Mouse (Mus musculus) heart, adult 18-20 months (tissue): Measurements from ENCODE around the gene Bcl2l13. TPM values are rescaled to one million over a fixed set of nuclear protein-coding genes. Genes with fewer than 3 reads are reported as not detected.
"Not testable (repeated sequence)": the region's sequence is repeated elsewhere in the genome, so short reads cannot be mapped to it uniquely, and the experiment has no call there.

Experiments used
- DNase-seq, 2 experiments: peaks; one replicate each; pipeline ENCODE4 v3.0.0; 2021 to 2022; ENCODE audit warnings: mixed read lengths in 1 of 2
- long read RNA-seq, 2 experiments: library from polyadenylated mRNA; stranded (forward); transcript quantifications; one replicate each; pipeline ENCODE4 v2.0.0; 2021
- total RNA-seq, 2 experiments: library from RNA; stranded (reverse); gene quantifications; 2 replicates each; pipeline ENCODE4 v1.2.3; 2021

Gene Bcl2l13
- total RNA-seq, result 10 to 100 TPM; 78.0 to 86.7 TPM
- long read RNA-seq, experiment 1, full-length matches to known transcripts, result 32 of 42 reads
- long read RNA-seq, experiment 1, partial matches to known transcripts, result 4 of 42 reads
- long read RNA-seq, experiment 1, other reads (novel, unspliced or antisense), result 6 of 42 reads
- long read RNA-seq, experiment 2, full-length matches to known transcripts, result 18 of 25 reads
- long read RNA-seq, experiment 2, partial matches to known transcripts, result 1 of 25 reads
- long read RNA-seq, experiment 2, other reads (novel, unspliced or antisense), result 6 of 25 reads

DNA sequence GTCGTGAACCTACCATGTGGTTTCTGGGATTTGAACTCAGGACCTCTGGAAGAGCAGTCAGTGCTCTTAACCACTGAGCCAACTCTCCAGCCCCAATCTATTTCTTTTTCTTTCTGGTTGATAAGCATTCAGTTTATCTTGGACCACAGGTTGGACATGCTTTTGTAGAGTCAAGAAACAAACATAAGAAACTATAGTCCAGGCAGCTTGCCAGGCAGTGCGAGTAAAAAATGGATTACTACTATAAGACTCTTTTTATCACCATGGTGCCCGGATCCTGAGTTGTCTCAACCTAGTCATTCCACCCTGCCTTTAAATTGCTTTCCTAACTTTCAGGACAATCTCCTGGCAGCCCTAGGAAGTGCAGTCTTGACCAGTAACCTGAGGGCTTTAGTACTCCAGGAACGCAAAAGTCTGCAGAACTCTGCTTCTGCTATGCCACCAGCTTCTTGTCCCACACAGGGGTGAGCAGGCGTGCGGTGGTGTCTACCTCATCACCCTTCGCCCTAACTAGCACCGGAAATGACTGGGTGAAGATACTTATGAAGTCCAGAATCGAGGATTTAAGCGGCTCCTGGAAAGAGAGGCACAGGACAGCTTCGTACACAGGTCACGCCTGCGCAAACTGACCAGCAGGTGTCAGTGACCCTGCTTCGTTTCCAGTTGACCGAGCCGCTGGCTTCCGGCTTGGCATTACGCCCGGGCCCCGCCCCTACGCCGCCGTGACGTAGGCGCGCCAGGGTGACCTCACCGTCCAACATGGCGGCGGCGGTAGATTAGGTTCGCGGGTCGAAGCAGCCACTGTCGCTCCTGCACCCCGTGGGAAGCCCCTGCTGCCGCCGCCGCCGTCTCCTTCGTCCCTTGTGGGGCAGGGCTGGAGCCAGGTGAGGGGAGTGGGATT, at the start of gene Bcl2l13:
Bcl2l13 (plus strand) TSS at position 739 of the 901 bp plus-strand sequence.
- peak; percentile 96 to 99 for DNase-seq

DNA sequence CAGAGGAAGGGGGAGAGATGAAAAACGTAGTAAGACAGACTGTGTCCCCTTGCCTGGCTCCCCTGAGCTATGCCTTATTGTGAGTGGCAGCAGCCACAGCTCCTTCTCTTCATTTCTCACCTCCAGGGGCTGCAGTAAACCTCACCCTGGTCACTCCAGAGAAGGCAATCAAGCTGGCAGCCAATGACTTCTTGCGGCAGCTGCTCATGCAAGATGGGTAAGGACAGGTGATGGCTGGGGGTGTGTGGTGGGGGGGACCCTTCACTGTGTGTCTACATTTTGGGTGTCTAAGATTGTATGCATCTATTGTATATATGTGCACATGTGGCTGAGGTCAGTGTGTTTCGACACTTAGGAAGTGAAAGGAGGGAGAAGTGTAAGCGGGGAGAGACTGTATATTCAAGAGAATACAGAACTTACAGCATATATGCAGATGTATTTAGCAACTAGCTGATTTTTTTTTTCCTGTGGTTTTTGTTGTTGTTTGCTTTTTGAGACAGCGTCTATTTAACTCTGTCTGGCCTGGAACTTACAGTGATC, 47.9 kb upstream of the Bcl2l13 start:
- no peak for DNase-seq

DNA sequence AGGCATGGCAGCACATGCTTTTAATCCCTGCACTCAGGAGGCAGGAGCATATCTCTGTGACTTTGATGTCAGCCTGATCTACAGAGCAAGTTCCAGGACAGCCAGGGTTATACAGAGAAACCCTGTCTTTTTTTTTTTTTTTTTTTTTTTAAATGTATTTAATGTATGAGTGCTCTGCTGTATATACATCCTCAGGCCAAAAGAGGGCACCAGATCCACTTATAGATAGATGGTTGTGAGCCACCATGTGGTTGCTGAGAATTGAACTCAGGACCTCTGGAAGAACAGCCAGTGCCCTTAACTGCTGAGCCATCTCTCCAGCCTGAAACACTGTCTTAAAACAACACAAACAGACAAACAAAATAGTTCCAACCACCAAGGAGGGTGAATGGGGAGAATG, 47.1 kb upstream of the Bcl2l13 start:
- DNase-seq, result no peak

DNA sequence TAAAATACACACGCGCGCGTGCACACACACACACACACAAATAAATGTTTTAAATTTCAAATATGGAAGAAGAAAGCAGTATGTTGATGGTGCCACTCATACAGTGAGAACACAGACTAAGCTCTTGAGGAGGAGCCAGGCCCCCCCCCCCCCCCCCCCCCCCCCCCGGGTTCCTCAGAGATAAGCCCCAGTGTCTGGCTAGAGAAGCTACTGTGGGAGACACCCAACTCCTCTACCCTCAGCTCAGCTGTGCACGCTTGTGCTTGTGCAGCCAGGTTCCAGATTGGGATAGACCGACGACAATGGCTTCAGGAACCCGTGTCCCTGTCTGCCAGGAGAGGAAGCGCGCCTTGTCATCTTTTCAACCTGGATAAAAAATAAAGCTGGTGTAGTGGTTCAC, 45.9 kb upstream of the Bcl2l13 start:
- no peak for DNase-seq

DNA sequence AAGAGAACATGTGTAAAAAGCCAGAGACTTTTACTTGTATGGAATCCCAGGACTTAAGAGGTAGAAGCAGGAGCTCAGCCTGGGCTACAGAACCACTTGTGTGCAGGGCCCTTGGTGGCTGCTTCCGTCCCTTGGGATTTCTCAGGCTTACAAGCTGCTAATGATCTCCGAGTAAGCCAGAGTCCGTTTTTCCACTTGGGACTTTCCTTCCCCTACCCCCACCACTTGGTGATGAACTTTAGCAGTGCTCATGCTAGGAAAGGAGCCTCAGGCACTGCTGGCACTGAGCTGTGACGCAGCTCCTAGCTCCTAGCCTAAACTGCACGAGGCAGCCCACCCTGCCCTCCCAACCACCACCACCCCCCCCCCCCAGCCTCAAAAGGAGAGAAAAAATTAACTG, 45.3 kb upstream of the Bcl2l13 start:
- DNase-seq, result no peak

DNA sequence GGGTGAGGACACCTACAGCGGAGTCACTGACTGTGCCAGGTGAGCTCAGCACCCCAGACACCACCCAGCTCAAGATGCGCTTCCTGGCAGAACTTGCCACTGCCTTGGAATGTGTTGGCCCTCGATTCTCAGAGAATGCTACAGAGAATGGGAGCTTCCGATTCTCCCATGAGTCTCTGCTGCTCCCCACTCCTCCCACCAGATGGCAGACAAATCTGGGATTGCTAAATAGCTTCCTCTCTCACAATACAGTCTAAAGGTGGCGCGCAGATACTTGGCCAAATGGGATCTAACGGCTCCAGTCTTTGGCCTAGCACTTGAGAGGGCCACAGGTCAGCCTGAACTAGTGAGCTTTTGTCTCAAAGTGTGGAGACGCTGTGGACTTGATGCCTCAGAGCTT, 43.1 kb upstream of the Bcl2l13 start:
- no peak for DNase-seq

DNA sequence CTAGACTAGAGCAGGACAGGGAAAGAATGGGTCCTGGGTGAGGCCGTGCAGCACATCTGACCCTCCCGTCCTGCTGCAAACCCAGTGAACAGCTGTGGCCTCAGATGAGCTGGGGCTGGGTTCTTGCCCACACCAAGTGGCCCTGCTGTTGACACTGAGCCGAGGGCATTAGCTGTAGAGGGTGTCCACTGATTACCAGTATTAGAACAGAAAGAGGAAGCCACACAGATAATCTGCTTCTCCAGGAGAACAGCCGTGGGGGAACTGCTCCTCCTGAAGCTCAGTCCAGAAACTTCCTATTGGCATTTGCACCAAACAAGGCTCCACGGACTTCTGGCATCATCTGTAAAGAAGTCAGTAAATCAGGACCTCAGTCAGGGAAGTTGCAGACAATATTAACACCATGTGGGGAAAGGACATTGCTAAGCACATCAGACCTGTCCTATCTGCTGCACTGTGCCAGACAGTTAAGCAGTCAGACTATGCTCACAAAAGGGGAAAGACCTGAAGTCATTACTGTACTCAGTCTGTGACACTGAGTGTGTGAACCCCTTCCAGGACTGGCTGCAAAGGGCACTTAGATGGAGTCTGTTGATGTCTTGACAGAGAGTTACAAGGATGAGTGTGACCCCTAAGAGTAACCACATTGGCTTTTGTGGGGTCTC, 40.5 kb upstream of the Bcl2l13 start:
- peak in 1 of 2 experiments; percentile 37 for DNase-seq

DNA sequence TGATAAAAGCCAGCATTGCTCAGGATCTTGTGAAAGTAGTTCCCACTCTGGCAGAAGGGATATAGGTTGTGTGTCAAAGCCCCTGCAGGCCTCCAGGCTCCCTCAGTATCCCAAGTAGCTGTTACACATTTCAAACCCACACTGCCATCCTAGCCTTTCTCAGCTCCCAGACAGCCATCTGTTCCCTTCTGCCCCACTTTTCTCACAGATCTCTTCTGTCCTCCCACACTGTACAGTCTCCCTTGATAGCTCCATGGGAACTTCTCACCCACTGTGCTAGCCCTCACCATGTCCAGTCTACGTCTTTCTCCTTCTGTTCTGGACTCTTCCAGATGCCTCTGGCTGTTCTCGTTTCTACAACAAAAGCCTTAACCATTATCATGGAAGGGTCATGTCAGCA, 39.9 kb upstream of the Bcl2l13 start:
- DNase-seq, result no peak

DNA sequence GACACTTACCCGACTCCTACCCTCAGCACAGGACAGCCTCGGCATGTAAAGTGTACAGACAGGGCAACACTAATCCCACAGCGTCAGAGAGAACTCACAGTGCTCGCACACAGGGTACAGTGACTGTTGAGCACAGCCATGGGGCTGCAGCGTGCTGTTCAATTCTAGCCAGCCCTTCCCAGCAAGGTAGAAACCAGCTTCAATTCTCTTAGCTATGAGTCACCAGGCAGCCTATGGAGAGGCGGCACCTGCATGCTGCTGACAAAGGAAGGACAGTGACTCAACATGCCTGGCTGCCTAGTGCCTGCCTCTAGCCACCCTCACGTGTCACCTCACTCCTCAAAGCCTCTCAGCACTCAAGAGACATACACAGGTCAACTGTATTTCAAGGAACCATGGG, 38.0 kb upstream of the Bcl2l13 start:
- DNase-seq, result no peak

DNA sequence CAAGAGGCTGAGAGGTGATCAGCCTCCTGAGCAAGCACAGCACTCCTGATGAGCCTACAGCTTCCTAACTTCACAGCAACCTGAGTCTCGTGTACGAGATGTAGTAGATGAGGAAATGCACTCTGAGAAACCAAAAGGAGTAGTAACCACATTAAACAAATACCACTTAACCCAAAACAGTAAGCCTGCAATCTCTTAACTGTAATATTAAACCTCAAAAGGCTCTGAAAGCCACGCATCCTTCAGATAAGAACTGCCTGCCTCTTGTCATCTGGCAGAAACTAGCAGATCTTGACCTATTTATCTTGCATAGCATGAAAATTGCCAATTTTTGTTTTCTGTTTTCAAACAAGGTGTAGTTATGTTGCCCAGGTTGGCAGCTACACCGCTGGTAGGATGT, 37.1 kb upstream of the Bcl2l13 start:
- no peak for DNase-seq

DNA sequence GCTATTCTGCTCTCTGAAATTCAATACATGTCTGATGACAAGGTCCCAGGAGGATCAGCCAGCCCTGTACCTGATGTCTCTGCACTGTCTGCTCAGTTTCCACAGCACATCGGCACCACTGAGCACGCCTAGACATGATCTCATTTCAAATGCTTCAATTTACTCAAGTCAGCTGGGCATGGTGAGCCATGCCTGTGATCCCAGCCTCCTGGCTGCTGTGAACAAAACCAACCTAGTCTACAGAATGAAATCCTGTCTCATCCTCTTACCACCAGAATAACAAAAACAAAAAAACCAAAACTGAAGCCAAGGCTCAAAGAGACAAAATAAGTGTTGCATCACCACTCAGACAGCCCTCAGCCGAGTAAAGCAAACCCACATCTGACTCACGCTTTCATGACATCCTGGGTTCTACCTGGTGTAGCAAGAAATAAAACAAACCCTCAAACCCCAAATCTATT, 36.4 kb upstream of the Bcl2l13 start:
- DNase-seq, result no peak

DNA sequence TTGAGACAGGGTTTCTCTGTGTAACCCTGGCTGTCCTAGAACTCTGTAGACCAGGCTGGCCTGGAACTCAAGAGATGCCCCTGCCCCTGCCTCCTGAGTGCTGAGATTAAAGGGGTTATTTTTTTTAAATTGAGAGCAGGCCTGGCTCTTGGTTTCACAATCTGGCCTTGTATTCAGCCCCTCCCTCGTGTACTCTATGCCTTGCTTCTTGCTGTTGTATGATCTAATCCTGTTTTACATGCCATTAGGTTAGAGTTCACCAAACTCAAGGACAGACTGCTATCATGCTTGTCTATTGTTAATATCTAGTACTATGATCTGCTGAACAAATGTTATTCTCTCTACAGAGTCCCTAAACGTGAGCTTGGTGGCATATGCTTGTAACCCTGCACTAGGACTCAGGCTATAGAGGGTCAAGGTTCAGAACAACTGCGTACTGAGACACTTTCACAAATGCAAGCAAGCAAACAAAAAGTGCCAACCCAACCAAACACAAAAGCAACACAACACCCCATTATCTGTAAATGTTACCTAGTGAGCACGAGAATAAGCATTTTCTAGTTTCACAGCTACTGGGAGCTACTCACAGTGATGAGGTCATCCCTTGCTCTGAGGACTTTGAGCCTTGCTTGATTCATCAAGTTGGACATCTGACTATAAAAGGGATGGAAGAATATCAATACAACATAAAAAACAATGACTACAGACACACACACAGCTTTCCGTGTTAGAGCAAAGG, 28.8 kb upstream of the Bcl2l13 start:
- no peak for DNase-seq

DNA sequence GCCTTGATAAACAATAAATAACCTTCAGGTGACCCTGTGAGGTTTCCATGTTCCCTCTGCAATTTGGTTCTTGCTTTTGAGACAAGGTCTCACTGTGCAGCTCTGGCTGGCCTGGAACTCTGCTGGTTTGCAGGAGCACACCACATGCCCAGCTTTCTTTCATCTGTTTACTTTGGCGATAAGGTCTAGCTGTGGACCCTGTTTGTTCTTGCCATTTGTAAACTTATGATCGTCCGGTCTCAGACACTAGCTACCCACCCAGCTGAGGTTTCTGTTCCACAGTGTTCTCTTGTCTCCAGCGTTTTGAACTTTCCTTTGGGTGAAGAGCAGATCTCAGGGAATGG, 28.3 kb upstream of the Bcl2l13 start:
- no peak for DNase-seq

DNA sequence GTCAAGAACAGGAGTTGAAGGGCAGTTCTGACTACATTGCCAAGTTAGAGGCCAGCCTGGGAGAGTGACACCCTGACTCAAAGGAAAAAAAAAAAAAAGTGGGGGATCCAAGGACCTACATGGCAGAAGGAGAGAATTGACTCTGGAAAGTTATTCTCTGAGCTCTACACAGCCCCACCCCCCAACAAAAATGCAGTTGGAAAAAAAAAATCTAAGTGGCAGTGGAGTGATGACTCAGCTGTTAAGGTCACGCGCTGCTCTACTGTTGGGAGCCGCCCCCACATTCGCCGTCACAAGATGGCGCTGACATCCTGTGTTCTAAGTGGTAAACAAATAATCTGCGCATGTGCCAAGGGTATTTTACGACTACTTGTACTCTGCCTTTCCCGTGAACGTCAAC, 24.0 kb upstream of the Bcl2l13 start:
- not testable (repeated sequence) for DNase-seq

DNA sequence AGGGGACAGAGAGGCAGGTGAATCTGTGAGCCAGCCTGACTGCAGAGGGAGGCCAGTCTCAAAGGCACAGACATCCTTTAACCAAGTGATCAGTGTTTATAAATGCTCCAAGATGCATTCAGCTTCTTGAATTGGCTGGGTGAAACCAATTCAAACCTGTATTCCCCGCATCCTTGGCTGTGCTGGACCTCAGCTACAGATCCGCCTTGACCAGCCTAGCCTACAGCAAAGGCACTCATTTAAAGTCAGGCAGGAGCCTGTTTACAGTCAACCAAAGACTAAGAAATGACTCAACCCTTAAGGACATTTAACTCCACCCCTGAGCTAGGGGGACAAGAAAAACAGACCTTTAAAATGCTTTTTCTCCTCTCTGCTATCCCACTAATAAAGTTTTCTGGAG, 16.7 kb upstream of the Bcl2l13 start:
- DNase-seq, result no peak

DNA sequence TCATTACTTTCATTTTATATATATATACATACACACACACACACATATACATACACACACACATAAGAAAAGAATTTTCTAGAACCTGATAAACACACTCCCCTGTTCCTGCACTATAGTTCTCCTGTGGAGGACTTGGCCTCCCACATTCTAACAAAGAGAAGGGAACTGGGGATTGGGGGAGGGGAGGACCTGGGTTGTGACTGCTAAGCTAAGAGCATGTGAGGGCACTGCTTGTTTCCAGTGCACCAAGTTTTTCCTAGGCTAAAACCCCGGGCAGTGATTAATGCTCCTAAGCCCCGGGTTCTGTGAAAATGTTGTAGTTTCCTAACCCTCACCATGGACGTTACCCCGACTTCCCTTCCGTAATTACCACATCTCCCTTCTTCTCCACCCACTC, 15.9 kb upstream of the Bcl2l13 start:
- DNase-seq, result no peak

DNA sequence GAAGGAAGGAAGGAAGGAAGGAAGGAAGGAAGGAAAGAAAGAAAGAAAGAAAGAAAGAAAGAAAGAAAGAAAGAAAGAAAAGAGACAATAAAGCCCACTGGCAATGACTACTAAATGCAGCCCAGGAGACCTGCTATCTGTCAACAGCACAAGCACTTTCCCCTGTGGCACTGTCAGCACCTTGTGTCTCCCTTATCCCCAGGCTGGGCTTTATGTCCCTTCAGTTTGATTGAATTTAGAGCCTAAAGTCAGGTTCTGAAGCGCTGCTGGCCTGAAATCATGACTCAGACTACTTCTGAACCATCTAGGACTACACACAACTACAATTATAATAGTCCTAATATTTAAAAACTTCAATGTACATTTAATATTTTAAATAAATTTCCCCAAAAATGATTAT, 15.1 kb upstream of the Bcl2l13 start:
- no peak for DNase-seq

DNA sequence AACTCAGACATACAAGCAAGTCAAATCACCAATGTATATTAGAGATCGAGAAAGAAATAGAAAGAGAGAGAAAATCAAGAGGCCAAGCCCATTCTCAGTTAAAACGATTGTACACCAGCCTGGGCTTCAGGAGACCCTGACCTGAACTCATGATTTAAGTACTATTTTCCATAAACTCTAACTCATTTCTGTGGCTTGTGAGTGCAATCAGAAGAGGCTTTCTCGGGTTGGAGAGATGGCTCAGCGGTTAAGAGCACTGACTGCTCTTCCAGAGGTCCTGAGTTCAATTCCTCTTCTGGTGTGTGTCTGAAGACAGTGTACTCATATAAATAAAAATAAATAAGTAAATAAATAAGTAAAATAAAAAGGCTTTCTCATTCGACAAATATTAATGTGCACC, 14.3 kb upstream of the Bcl2l13 start:
- no peak for DNase-seq

DNA sequence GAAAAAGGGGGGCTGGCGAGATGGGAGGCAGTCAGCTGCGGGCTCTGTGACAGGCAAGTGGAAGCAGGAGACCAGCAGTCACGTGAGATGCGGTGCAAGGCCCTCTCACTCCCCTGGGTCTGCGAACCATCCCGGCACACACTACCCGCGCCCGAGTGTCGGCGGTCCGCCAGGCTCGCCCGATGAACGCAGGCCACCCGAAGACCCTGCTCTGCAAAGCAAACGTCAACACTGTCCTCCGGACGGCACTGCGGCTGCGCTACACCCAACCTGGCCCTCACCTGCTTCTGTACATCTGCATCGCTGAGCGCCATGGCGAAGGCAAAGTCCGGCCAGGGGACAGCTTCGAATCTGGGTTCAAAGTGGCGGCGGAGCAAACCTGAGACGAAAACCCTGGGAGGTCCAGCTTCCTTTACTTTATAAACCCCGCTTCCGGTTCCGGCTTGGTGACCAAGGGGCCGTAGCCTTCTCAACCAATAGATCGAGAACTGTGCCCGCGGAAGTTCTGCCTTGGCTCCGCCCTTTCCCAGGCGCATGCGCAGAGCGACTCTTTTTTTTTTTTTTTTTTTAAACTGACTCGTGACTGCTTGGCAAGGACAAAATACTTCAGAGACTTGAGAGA, 13.6 kb upstream of the Bcl2l13 start, which contains the start of gene Atp6v1e1:
Atp6v1e1 (minus strand) TSS at position 487 of the 622 bp plus-strand sequence.
- peak; percentile 96 for DNase-seq

DNA sequence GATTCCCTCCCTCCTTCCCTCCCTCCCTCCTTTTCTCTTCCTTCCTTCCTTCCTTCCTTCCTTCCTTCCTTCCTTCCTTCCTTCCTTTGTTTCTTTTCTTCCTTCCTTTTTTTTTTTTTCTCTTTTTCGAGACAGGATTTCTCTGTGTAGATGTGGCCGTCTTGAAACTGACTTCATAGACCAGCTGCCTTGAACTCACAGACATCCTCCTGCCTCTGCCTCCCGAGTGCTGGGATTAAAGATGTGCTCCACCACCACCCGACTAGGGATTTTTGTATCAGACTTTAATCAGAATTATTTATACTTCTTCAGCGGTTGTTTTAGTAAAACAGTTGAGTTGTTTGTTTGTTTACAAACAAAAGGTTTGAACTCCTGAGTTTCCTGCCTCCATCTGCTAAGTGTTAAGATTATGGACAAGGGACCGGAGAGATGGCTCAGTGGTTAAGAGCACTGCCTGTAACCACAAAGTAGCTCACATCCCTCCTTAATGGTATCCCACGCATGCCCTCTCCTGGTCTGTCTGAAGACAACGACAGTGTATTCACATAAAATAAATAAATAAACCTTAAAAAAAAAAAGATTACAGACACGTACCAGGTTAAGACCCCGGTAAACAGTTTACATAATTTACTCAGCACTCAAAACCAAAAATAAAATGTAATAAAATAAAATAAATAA, 12.9 kb upstream of the Bcl2l13 start:
- DNase-seq, result peak; percentile 21 to 44

DNA sequence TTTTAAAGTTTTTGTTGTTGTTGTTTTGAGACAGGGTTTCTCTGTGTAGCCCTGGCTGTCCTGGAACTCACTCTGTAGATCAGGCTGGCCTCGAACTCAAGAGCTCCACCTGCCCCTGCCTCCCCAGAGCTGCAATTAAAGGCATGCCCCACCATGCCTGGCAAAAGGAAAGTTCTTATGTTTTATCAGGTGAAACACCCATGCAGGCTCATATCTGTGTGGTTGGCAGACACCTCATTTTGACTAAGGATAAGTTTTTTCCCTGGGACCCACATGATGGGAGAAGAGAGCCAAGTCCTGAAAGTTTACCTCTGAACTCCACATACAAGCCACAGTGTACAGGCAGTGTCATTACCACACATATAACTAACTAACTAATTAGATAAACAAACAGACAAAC, 6.0 kb upstream of the Bcl2l13 start:
- no peak for DNase-seq
